9 mouse cellular contexts compared by ENCODE assay signal in the genomic region with DNA sequence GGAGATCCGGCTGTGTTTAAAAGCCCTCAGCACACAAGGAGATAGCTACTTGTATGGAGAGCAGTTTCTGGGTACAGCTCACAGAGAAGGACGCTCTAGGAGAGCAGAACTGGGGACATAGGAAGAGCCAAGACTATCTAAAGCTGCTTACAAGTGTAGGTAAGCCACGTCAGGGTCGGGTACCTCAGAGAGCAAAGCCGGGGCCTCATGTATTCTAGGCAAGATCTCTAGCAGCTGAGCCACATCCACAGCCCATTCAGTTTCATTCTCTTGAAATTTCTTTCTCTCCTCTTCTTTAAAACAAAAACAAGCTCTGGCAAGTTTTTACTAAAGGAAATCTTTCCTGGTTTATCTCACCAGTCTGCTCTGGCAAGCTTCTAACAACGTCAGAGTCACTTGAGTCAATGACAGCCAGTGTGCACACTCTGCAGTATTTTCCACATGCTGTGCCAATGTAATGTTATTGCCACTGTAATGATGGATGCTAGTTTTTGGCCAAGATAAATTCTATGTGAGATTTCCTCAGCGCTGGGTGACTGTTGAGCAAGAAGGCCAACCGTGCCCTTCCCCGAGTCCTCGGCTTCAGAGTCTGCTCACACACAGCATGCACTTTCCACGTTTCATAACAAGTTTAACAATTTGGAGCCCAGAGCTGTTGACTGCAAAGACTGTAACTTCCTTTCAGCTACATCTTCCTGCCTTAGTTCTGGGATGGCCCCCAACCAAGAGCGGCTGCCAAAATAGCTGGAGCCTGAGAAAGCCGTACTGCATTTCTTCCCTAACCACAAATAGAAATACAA. TPM values are rescaled to one million over a fixed set of nuclear protein-coding genes. Genes with fewer than 3 reads are reported as not detected.
DNase-seq lines count a peak whose midpoint lies in the region; ATAC-seq and TF ChIP-seq lines count a peak whose summit lies in the region.
"Had no signal": no experiment of that assay in that cellular context is flagged by ENCODE, and none has a peak within 500 bp of the region (broad histone marks: within the 10 kb centered on the region; RNA-seq: fewer than 3 reads in every experiment).

No protein-coding gene starts in this region.

- no peak overlapping the region for H3K4me3 ChIP-seq in kidney, adult 2 months (ENCODE audit: insufficient read depth, low read depth, low read length)

- DNase-seq in 3T3-L1 (ENCODE audit: low read depth, low spot score) = peak; percentile 83
- peak; percentile 81 for DNase-seq in adrenal gland, adult 8-10 months
- peak; percentile 58 to 60 for DNase-seq in gastrocnemius, postnatal 36 days
- peak; percentile 63 for DNase-seq in kidney, adult 2 months
- DNase-seq in left cerebral cortex, postnatal 4 days = peak; percentile 12
- peak; percentile 57 for DNase-seq in right cerebral cortex, postnatal 4 days
- no peak for DNase-seq in c-Kit-positive CD71-positive TER-119-positive erythroid progenitor cells, embryonic 14.5 days (ENCODE audit: low spot score)

- WGBS in kidney, adult 2 months = 63% methylated on average over 13 of the region's 13 CpGs

- no peaks in the 10 kb centered on the region for H3K4me1 ChIP-seq in kidney, adult 2 months (ENCODE audit: control insufficient read depth, insufficient read depth, low read length)

- H3K27me3 ChIP-seq in kidney, adult 2 months (replicated peaks; ENCODE audit: control insufficient read depth, insufficient read depth, low read length) = no peaks in the 10 kb centered on the region

- peak overlapping the region; percentile 94 for H3K27ac ChIP-seq in kidney, adult 2 months (ENCODE audit: insufficient read depth, low read depth, low read length)

- ATAC-seq in erythroblast, adult 5-6 weeks (replicated peaks; ENCODE audit: low FRiP score, poor library complexity, severe bottlenecking) = no peak

- no peak for TF ChIP-seq POLR2A in kidney, adult 2 months (IDR thresholded peaks at IDR 0.05; ENCODE audit: low read depth, low read length)

- intact Hi-C loops in gastrocnemius, postnatal 36 days (cut with DNase I) = no loop called here
- intact Hi-C loops in left cerebral cortex, postnatal 4 days (cut with DNase I) = no loop called here

- no peak for TF ChIP-seq CTCF in kidney, adult 2 months (conservative IDR thresholded peaks at IDR 0.05; ENCODE audit: insufficient read depth, insufficient read length, low read depth, low read length)

- no peaks in the 10 kb centered on the region for H3K36me3 ChIP-seq in kidney, adult 2 months (ENCODE audit: control insufficient read depth, insufficient read depth, low read length)

RNA-seq across cellular contexts. Expression of gene Rnase10, which starts 0.6 kb away (rescaled TPM):
- under 1 TPM in 2 of 4 experiments, not detected in 2; 0.15 to 0.31 TPM for total RNA-seq in adrenal gland, adult 8-10 months (2022)
- not detected for total RNA-seq in gastrocnemius, postnatal 36 days (2021)
- not detected in 2 replicates for polyA plus RNA-seq in kidney, adult 2 months (2012; rRNA removed)
- under 1 TPM in 1 of 2 experiments, not detected in 1; 0.24 TPM for total RNA-seq in left cerebral cortex, postnatal 4 days (2021)
- 1.3 TPM in 1 of 2 replicates, not detected in the other for total RNA-seq in erythroblast, adult 5-6 weeks (2015; ENCODE audit: low replicate concordance)
- total RNA-seq in erythroblast, adult 5-6 weeks (2017; ENCODE audit: low replicate concordance) = 0.85 TPM in 1 of 2 replicates, not detected in the other
- total RNA-seq: adrenal gland, adult 18-20 months had no signal

RNA-seq across cellular contexts. Expression of gene Rnase9, which starts 33.6 kb away (rescaled TPM):
- not detected for total RNA-seq in adrenal gland, adult 8-10 months (2022)
- total RNA-seq in gastrocnemius, postnatal 36 days (2021) = not detected
- not detected in 2 replicates for polyA plus RNA-seq in kidney, adult 2 months (2012; rRNA removed)
- total RNA-seq in left cerebral cortex, postnatal 4 days (2021) = not detected
- not detected in 2 replicates for total RNA-seq in erythroblast, adult 5-6 weeks (2015; ENCODE audit: low replicate concordance)
- not detected in 2 replicates for total RNA-seq in erythroblast, adult 5-6 weeks (2017; ENCODE audit: low replicate concordance)
- total RNA-seq: adrenal gland, adult 18-20 months had no signal

RNA-seq across cellular contexts. Expression of gene Rnase11, which starts 41.8 kb away (rescaled TPM):
- total RNA-seq in adrenal gland, adult 8-10 months (2022) = not detected
- not detected for total RNA-seq in gastrocnemius, postnatal 36 days (2021)
- not detected in 2 replicates for polyA plus RNA-seq in kidney, adult 2 months (2012; rRNA removed)
- not detected for total RNA-seq in left cerebral cortex, postnatal 4 days (2021)
- total RNA-seq in erythroblast, adult 5-6 weeks (2015; ENCODE audit: low replicate concordance) = not detected in 2 replicates
- not detected in 2 replicates for total RNA-seq in erythroblast, adult 5-6 weeks (2017; ENCODE audit: low replicate concordance)
- total RNA-seq: adrenal gland, adult 18-20 months had no signal

RNA-seq across cellular contexts. Expression of gene Rnase12, which starts 49.3 kb away (rescaled TPM):
- total RNA-seq in adrenal gland, adult 8-10 months (2022) = not detected
- not detected for total RNA-seq in gastrocnemius, postnatal 36 days (2021)
- polyA plus RNA-seq in kidney, adult 2 months (2012; rRNA removed) = not detected in 2 replicates
- total RNA-seq in left cerebral cortex, postnatal 4 days (2021) = not detected
- total RNA-seq in erythroblast, adult 5-6 weeks (2015; ENCODE audit: low replicate concordance) = 5.4 TPM in 1 of 2 replicates, not detected in the other
- 3.1 TPM in 1 of 2 replicates, not detected in the other for total RNA-seq in erythroblast, adult 5-6 weeks (2017; ENCODE audit: low replicate concordance)
- total RNA-seq: adrenal gland, adult 18-20 months had no signal

RNA-seq across cellular contexts. Expression of gene Pnp2, which starts 52.3 kb away (rescaled TPM):
- total RNA-seq in adrenal gland, adult 8-10 months (2022) = 1 to 10 TPM; 1.8 to 2.5 (median 2.2) TPM
- total RNA-seq in gastrocnemius, postnatal 36 days (2021) = under 1 TPM in 1 of 2 experiments, not detected in 1; 0.41 TPM
- 0.54 and 0.56 TPM in 2 replicates for polyA plus RNA-seq in kidney, adult 2 months (2012; rRNA removed)
- 1 to 10 TPM in 1 of 2 experiments, under 1 TPM in 1; 0.78 to 1.0 TPM for total RNA-seq in left cerebral cortex, postnatal 4 days (2021)
- total RNA-seq in erythroblast, adult 5-6 weeks (2015; ENCODE audit: low replicate concordance) = 161 and 174 TPM in 2 replicates
- total RNA-seq in erythroblast, adult 5-6 weeks (2017; ENCODE audit: low replicate concordance) = 56.1 and 122 TPM in 2 replicates
